Mouse (Mus musculus) myocyte (in vitro differentiated cells): Measurements from ENCODE around the gene Ncbp1.

ENCODE experiments used
- CEBPB ChIP-seq: IDR thresholded peaks from 2 replicates; pipeline ENCODE4 v1.6.1; 2011; ENCODE audit warnings: mild to moderate bottlenecking, moderate library complexity; ENCODE audit not compliant: poor library complexity, insufficient read depth, severe bottlenecking
- MAX ChIP-seq: IDR thresholded peaks from one replicate; pipeline ENCODE4 v1.6.1; 2011; ENCODE audit warnings: low read depth, mild to moderate bottlenecking, control low read depth
- MYOD1 ChIP-seq, 3 experiments: IDR thresholded peaks; one replicate each; pipeline ENCODE4 v1.6.1; 2011; ENCODE audit warnings: control low read depth in 2 of 3, low read depth in 2 of 3, mild to moderate bottlenecking in 2 of 3, moderate library complexity in 1 of 3; ENCODE audit not compliant: insufficient read length in 2 of 3, control insufficient read depth in 1 of 3
- MYOG ChIP-seq, 3 experiments: IDR thresholded peaks; one replicate each; pipeline ENCODE4 v1.6.1; 2011; ENCODE audit warnings: control low read depth in 2 of 3, low read depth in 2 of 3, mild to moderate bottlenecking in 2 of 3; ENCODE audit not compliant: insufficient read length in 2 of 3, control insufficient read depth in 1 of 3, insufficient read depth in 1 of 3
- POLR2A ChIP-seq: IDR thresholded peaks from one replicate; pipeline ENCODE4 v1.6.1; 2011; ENCODE audit warnings: low read depth, mild to moderate bottlenecking, control low read depth, moderate library complexity; ENCODE audit not compliant: insufficient read length
- TCF12 ChIP-seq: IDR thresholded peaks from one replicate; pipeline ENCODE4 v1.6.1; 2011; ENCODE audit warnings: mild to moderate bottlenecking, control low read depth; ENCODE audit not compliant: poor library complexity, insufficient read depth, severe bottlenecking
- TCF3 ChIP-seq: IDR thresholded peaks from one replicate; pipeline ENCODE4 v1.6.1; 2011; ENCODE audit warnings: low read depth, control low read depth; ENCODE audit not compliant: insufficient read length
- USF1 ChIP-seq: IDR thresholded peaks from one replicate; pipeline ENCODE4 v1.6.1; 2011; ENCODE audit warnings: low read depth, mild to moderate bottlenecking, control low read depth, moderate library complexity

DNA sequence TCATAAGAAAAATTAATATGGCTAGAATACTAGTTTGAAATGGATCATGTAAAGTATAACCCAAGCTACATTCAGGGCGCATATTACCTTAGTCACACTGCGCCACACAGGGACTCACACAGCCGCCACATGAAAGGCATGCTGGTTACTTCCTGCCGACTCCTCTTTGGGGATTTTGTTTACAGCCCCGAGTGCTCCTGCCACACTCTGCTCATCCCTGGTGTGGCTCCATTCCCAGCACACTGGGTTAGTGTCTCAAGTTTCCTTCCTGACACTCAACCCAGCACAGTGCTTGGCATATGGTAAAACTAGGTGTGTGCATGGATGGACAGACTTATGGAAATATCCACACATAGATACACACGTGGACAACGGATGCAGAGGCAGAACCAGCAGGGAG is 43.8 kb downstream of the Ncbp1 start:
- TF ChIP-seq MYOD1 (IDR thresholded peaks at IDR 0.05; ENCODE audit: control insufficient read depth in 1 of 3, insufficient read length in 2 of 3, low read depth in 2 of 3), result no peak
- no peak for TF ChIP-seq POLR2A
- TF ChIP-seq USF1, result no peak
- TF ChIP-seq TCF12, result no peak
- TF ChIP-seq MYOG (IDR thresholded peaks at IDR 0.05; ENCODE audit: control insufficient read depth in 1 of 3, insufficient read depth in 1 of 3, insufficient read length in 2 of 3, low read depth in 2 of 3), result no peak
- TF ChIP-seq CEBPB, result no peak
- TF ChIP-seq MAX, result no peak
- no peak for TF ChIP-seq TCF3
